Mouse (Mus musculus): ENCODE results near the gene Rab11fip4. TPM values are rescaled to one million over a fixed set of nuclear protein-coding genes. Genes with fewer than 3 reads are reported as not detected.
A peak's percentile ranks its signal among the peaks of the same experiment; 100 is the strongest.

Gene Rab11fip4
- polyA plus RNA-seq, 1 experiment from 2014 or later: 7.7 TPM

GRCm38 (mm10) chr11:79640940-79641733 is 50.1 kb downstream of the Rab11fip4 start:
- WGBS: 54% methylated on average over 8 of the region's 8 CpGs
- no peak for ATAC-seq (ENCODE audit: insufficient number of reproducible peaks, insufficient read depth, low FRiP score, low TSS enrichment, low read depth)
- Histone ChIP-seq H3K9ac (no peak overlapping the region), H3K4me1 (peaks cover 25% of the 10 kb centered on the region), H3K27ac (no peak overlapping the region), H3K4me3 (no peak overlapping the region), H3K9me3 (no peaks in the 10 kb centered on the region), H3K4me2 (no peak overlapping the region), H3K36me3 (no peaks in the 10 kb centered on the region), H3K27me3 (no peaks in the 10 kb centered on the region)

GRCm38 (mm10) chr11:79643730-79644129 is 52.7 kb downstream of the Rab11fip4 start:
- H3K36me3 ChIP-seq: no peaks in the 10 kb centered on the region
- H3K4me1 ChIP-seq: peaks cover 50% of the 10 kb centered on the region
- H3K4me2 ChIP-seq: no peak overlapping the region
- H3K9ac ChIP-seq: no peak overlapping the region
- ATAC-seq (ENCODE audit: insufficient number of reproducible peaks, insufficient read depth, low FRiP score, low TSS enrichment, low read depth): no peak
- H3K4me3 ChIP-seq: no peak overlapping the region
- no peak overlapping the region for H3K27ac ChIP-seq
- 78% methylated on average over 9 of the region's 9 CpGs for WGBS
- no peaks in the 10 kb centered on the region for H3K9me3 ChIP-seq
- no peaks in the 10 kb centered on the region for H3K27me3 ChIP-seq

- ATAC-seq (ENCODE audit: insufficient number of reproducible peaks, insufficient read depth, low FRiP score, low TSS enrichment, low read depth): no peak
Measured at GRCm38 (mm10) chr11:79644717-79645191, 53.7 kb downstream of the Rab11fip4 start.

GRCm38 (mm10) chr11:79646026-79646425 is 55.0 kb downstream of the Rab11fip4 start:
- ATAC-seq (ENCODE audit: insufficient number of reproducible peaks, insufficient read depth, low FRiP score, low TSS enrichment, low read depth): no peak
- H3K4me3 ChIP-seq: no peak overlapping the region
- no peaks in the 10 kb centered on the region for H3K27me3 ChIP-seq
- H3K4me1 ChIP-seq: peaks cover 65% of the 10 kb centered on the region
- H3K9me3 ChIP-seq: no peaks in the 10 kb centered on the region
- WGBS: 67% methylated on average over 5 of the region's 5 CpGs
- H3K27ac ChIP-seq: 0 out of 2 replicates have a peak overlapping the region, but pooled peaks have one; percentile 63
- H3K4me2 ChIP-seq: no peak overlapping the region
- no peak overlapping the region for H3K9ac ChIP-seq
- H3K36me3 ChIP-seq: no peaks in the 10 kb centered on the region

More at GRCm38 (mm10) chr11:79644717-79645191, 53.7 kb downstream of the Rab11fip4 start:
- Histone ChIP-seq H3K27ac (no peak overlapping the region; the same call in 1 of the 2 replicates), H3K4me3 (no peak overlapping the region), H3K4me1 (peaks cover 60% of the 10 kb centered on the region), H3K9ac (no peak overlapping the region), H3K27me3 (no peaks in the 10 kb centered on the region), H3K4me2 (no peak overlapping the region), H3K36me3 (no peaks in the 10 kb centered on the region), H3K9me3 (no peaks in the 10 kb centered on the region)
- WGBS: 53% methylated on average over 8 of the region's 8 CpGs

GRCm38 (mm10) chr11:79646467-79647070 is 55.6 kb downstream of the Rab11fip4 start:
- no peaks in the 10 kb centered on the region for H3K27me3 ChIP-seq
- H3K4me2 ChIP-seq: no peak overlapping the region
- peak overlapping the region; percentile 63; the same call in 1 of the 2 replicates for H3K27ac ChIP-seq
- WGBS: 18% methylated on average over 12 of the region's 12 CpGs
- peaks cover 70% of the 10 kb centered on the region for H3K4me1 ChIP-seq
- H3K4me3 ChIP-seq: no peak overlapping the region
- no peaks in the 10 kb centered on the region for H3K9me3 ChIP-seq
- no peak for ATAC-seq (ENCODE audit: insufficient number of reproducible peaks, insufficient read depth, low FRiP score, low TSS enrichment, low read depth)
- peak overlapping the region; percentile 7; the same call in 1 of the 2 replicates for H3K9ac ChIP-seq
- no peaks in the 10 kb centered on the region for H3K36me3 ChIP-seq

- H3K4me2 ChIP-seq: no peak overlapping the region
- peaks cover 74% of the 10 kb centered on the region for H3K4me1 ChIP-seq
- no peaks in the 10 kb centered on the region for H3K36me3 ChIP-seq
- H3K9ac ChIP-seq: peak overlapping the region; percentile 7; the same call in 1 of the 2 replicates
- ATAC-seq (ENCODE audit: insufficient number of reproducible peaks, insufficient read depth, low FRiP score, low TSS enrichment, low read depth): no peak
- no peaks in the 10 kb centered on the region for H3K27me3 ChIP-seq
- no peaks in the 10 kb centered on the region for H3K9me3 ChIP-seq
- H3K27ac ChIP-seq: no peak overlapping the region; the same call in 1 of the 2 replicates
- no peak overlapping the region for H3K4me3 ChIP-seq
- 54% methylated on average over 8 of the region's 8 CpGs for WGBS
Measured at GRCm38 (mm10) chr11:79647071-79647501, 56.1 kb downstream of the Rab11fip4 start.

GRCm38 (mm10) chr11:79650359-79650835 is 59.4 kb downstream of the Rab11fip4 start:
- Histone ChIP-seq H3K9ac (peak overlapping the region; percentile 49; the same call in 1 of the 2 replicates), H3K27me3 (no peaks in the 10 kb centered on the region), H3K9me3 (no peaks in the 10 kb centered on the region), H3K36me3 (no peaks in the 10 kb centered on the region), H3K4me1 (peaks cover 77% of the 10 kb centered on the region), H3K4me2 (no peak overlapping the region), H3K27ac (peak overlapping the region; percentile 91), H3K4me3 (no peak overlapping the region)
- WGBS: 18% methylated on average over 5 of the region's 5 CpGs
- ATAC-seq (ENCODE audit: insufficient number of reproducible peaks, insufficient read depth, low FRiP score, low TSS enrichment, low read depth): peak; percentile 76

- Histone ChIP-seq H3K4me2 (no peak overlapping the region), H3K9me3 (no peaks in the 10 kb centered on the region), H3K36me3 (no peaks in the 10 kb centered on the region), H3K4me3 (no peak overlapping the region), H3K4me1 (peaks cover 62% of the 10 kb centered on the region), H3K27me3 (no peaks in the 10 kb centered on the region), H3K27ac (peak overlapping the region; percentile 91), H3K9ac (no peak overlapping the region)
- 81% methylated on average over 9 of the region's 9 CpGs for WGBS
- no peak for ATAC-seq (ENCODE audit: insufficient number of reproducible peaks, insufficient read depth, low FRiP score, low TSS enrichment, low read depth)
Measured at GRCm38 (mm10) chr11:79652257-79652656, 61.2 kb downstream of the Rab11fip4 start.

GRCm38 (mm10) chr11:79652921-79653575 is 62.0 kb downstream of the Rab11fip4 start:
- no peak overlapping the region for H3K4me2 ChIP-seq
- H3K4me1 ChIP-seq: peaks cover 55% of the 10 kb centered on the region
- H3K27me3 ChIP-seq: no peaks in the 10 kb centered on the region
- no peaks in the 10 kb centered on the region for H3K36me3 ChIP-seq
- peak overlapping the region; percentile 55; the same call in 1 of the 2 replicates for H3K27ac ChIP-seq
- H3K9ac ChIP-seq: no peak overlapping the region
- no peak overlapping the region for H3K4me3 ChIP-seq
- ATAC-seq (ENCODE audit: insufficient number of reproducible peaks, insufficient read depth, low FRiP score, low TSS enrichment, low read depth): no peak
- WGBS: 74% methylated on average over 20 of the region's 20 CpGs
- no peaks in the 10 kb centered on the region for H3K9me3 ChIP-seq

GRCm38 (mm10) chr11:79654407-79654831 is 63.4 kb downstream of the Rab11fip4 start:
- WGBS: 84% methylated on average over 4 of the region's 4 CpGs
- Histone ChIP-seq H3K9ac (no peak overlapping the region), H3K27ac (no peak overlapping the region), H3K4me3 (no peak overlapping the region), H3K4me2 (no peak overlapping the region), H3K27me3 (no peaks in the 10 kb centered on the region), H3K9me3 (no peaks in the 10 kb centered on the region), H3K4me1 (peaks cover 42% of the 10 kb centered on the region), H3K36me3 (no peaks in the 10 kb centered on the region)
- no peak for ATAC-seq (ENCODE audit: insufficient number of reproducible peaks, insufficient read depth, low FRiP score, low TSS enrichment, low read depth)

- peaks cover 37% of the 10 kb centered on the region for H3K4me1 ChIP-seq
- no peaks in the 10 kb centered on the region for H3K27me3 ChIP-seq
- H3K9ac ChIP-seq: no peak overlapping the region
- no peak overlapping the region for H3K27ac ChIP-seq
- no peak overlapping the region for H3K4me2 ChIP-seq
- no peaks in the 10 kb centered on the region for H3K9me3 ChIP-seq
- no peak overlapping the region for H3K4me3 ChIP-seq
- no peak for ATAC-seq (ENCODE audit: insufficient number of reproducible peaks, insufficient read depth, low FRiP score, low TSS enrichment, low read depth)
- H3K36me3 ChIP-seq: no peaks in the 10 kb centered on the region
- 88% methylated on average over 7 of the region's 7 CpGs for WGBS
Measured at GRCm38 (mm10) chr11:79655592-79655991, 64.6 kb downstream of the Rab11fip4 start.
